Mouse (Mus musculus) megakaryocyte, embryonic 14.5 days (primary cell): ENCODE results near the gene Slfn5.

Experiments
- FLI1 ChIP-seq: IDR thresholded peaks from 2 replicates; pipeline ENCODE4 v1.6.1; 2012; ENCODE audit warnings: low read length, inconsistent platforms, mixed read lengths
- GATA1 ChIP-seq: IDR thresholded peaks from 3 replicates; pipeline ENCODE4 v1.6.1; 2012; ENCODE audit warnings: mixed read lengths, low read length, inconsistent platforms, borderline replicate concordance

DNA sequence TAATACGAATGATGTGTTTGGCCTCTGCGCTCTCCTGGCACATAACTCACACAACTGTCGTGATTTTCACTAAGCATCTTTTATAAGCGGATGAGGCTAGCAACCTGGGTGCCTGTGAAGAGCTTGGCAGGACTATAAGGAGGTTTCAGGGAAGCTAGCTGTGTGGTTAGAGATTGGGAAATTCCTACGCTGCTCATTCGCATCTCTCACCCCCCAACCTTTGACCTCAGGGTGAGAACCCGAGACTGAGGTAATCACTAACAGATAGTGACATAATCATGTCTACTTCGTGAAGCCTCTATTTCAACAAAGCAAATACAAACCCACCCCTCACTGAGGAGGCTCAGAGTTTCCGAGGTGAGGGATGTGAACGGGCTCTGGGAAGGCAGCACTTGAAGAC lies 30.4 kb upstream of the Slfn5 start:
- TF ChIP-seq GATA1 (no peak), FLI1 (no peak)
